Mouse (Mus musculus): ENCODE measurements at regions not wholly inside any gene's neighbourhood (a gene's known extent, or its start where the extent isn't known, plus 50 kb on each side); places are given as distances from the start of the nearest gene placed in this dataset.
"Not testable (repeated sequence)": the region's sequence is repeated elsewhere in the genome, so short reads cannot be mapped to it uniquely, and the experiment has no call there.

DNA sequence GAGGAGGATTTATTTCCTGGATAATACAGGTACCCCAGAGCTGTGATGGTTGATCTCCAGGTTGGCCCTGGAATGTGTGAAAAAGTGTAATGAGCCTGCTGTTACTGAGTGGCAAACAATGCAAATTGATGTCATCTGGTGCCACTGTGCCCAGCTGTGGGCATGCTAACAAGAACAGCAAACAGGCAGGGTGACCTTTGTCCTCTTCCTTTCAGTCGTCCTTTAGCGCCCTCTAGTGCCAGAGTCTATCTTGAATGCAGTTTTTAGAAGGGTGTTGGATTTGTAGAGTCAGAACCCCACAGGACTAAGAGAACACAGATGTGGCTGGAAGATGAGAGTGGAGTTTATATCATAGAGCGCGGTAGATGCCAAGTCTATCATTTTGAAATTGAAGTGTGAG lies 164.3 kb downstream of the Sdhaf3 start:
- peak in 1 of 2 experiments; percentile 27 for DNase-seq

DNA sequence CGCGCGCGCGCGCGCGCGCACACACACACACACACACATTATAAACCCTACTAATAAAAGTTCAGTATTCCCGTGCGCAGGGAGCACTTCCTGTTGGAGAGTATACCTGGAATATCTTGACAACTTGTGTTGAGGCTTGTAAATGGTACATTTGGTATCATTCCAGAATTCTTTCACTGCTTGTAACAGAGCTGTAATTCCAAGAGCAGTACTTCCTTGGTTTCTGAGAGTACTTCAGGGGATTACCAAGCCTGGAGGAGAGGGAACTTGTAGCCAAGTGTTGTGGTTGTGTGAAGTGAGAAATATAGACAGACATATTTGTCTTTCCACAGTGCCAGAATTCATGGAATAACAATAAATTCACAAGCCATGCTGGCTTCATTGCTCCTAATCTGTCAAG lies 177.2 kb downstream of the Sdhaf3 start:
- DNase-seq: no peak

DNA sequence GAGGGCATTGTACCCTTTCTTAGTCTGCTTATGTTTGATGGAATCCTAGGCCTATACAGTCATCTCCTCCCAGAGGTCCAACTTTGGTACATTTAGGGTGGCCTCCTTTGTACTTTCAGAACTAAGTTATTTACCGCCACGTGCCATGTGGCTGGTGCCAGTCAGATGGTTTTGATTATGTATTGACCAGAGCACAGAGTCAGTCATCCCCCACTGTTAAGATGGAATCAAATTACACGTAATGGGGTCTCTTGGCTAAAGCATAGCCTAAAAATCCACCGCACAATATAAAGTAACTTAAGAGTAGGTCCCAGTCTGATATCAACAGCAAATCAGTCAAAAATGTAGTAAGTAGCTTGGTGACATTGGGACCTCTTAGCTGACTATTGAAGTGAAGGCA lies 178.3 kb downstream of the Sdhaf3 start:
- no peak for DNase-seq

DNA sequence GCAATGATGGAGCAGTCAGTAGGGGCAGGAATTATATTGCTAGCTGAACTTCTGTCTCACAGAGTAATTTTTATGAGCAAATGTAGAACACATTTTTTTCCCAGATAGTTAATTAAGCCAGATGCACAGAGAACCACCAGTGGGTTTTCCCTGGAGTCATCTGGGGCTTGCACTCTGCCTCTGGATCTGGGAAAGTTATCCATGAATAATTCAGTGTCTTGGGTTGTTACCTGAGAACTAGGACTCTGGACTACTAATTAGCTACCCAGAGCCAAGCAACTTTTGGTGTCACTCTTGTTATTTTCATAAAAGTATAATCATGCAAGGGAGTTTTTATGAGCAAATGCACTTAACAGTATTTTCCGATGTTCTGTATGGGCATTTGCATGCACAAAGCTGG lies 179.1 kb downstream of the Sdhaf3 start:
- DNase-seq: no peak

DNA sequence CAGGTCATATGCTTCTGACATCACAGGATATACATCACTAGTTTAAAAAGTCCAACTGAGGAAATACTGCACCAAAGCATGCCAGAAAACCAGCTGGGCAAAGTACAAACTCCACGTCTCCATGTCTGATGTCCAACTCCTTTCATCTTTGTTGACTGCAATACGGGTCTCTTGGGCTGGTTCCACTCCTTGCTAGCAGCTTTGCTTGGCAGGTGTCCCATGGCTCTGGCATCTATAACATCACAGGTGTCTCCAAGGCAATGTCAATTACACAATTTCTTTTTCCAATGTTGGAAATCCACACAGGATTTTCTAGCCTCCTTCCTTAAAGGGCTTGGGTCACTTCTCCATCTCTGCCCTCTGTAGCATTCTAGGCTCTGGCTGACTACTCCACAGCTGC lies 225.9 kb downstream of the Sdhaf3 start:
- peak in 1 of 2 experiments; percentile 35 for DNase-seq

DNA sequence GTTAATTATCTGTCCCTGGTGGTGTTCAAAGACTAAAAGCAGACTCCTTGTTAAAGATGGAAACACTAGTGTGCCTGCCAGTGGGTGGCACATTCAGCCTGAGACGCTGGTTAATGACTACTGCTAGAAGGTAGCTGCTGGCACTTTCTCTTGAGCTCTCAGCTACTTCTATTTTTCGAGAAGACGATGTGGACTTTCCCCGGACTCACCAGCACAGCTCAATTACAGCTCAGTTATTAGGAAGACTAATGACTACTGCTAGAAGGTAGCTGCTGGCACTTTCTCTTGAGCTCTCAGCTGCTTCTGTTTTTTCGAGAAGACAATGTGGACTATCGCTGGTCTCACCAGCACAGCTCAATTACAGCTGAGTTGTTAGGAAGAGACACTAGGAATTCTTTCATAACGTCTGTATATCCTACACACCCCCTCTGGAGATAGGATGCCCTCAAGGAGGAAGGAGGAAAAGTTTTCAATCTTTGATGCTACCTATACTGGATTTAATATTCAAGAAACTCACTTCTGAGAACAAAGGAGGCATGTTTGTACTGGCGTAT lies 243.3 kb downstream of the Sdhaf3 start:
- no peak for DNase-seq

DNA sequence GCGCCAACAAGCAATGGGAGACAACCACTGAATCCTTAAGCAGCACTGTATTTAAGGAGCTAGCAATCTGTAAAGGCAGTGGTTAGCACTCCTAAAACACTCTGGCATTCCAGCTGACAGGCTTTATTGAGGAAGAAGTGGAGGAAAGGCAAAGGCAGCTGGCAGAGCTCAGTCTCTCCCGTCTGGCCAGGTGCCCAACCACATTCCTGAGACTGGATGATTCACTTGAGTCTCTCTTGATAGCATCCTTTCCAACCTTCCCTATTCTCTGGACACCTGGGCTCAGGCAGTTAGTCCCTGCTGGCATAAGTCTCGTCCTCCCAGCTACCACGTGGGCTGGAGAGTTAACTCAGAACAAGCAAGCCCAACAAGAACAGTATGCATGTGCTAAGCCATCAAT lies 260.1 kb downstream of the Sdhaf3 start:
- DNase-seq: no peak

DNA sequence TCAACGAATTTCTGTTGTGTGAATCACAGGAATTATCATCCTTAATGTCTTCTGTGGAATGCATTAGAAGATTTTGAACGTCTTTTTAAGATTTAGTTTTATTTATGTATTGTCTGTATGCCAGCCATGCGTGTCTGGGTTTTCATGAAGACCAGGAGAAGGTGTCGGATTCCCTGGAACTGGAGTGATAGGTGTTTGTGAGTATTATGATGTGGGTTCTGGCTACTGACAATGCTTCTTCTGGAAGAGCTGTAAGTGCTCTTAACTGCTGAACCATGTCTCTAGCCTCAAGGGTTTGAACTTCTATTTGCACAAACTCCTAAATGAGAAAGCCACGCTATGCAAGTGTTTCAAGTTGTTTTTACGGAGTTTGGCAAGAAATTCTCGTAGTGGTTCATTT lies 296.5 kb downstream of the Sdhaf3 start:
- DNase-seq: no peak

DNA sequence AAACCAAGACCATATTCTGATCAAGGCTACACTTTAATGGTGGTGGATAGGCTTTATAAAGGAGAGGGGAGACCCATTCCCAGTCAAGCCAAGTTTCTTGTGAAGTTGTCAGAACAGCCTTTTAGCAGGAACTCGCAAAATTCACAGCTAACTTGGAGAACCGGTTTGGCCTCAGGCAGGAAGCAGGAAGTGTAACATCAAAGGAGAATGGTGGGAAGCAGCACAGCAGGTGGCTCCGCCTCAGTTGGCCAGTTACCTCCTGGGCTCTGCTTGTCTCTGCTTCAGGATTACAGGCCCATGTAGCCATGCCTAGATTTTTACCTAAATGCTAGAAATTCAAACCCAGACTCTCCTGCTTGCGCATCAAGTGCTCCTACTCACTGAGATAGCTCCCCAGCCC lies 277.2 kb upstream of the Tac1 start:
- DNase-seq: no peak

DNA sequence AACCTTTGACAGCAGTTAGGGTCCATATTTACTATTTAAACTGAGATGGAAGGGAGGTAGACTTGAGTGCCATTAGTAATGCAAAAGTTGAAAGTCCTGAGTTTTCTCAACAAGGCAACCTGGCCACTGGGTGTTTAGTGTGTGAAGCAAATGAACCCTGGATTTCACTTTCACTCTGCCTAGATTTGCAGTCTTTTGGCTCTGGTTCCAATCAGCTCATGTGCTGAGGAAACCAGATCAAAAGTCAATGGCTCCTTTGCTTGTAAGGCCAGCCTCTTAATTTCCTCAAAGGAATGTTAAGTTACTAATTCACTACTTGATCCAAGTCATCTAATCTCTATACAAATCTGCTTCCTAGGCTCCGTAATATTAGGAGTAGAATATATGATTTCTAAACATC lies 247.7 kb upstream of the Tac1 start:
- DNase-seq: no peak

DNA sequence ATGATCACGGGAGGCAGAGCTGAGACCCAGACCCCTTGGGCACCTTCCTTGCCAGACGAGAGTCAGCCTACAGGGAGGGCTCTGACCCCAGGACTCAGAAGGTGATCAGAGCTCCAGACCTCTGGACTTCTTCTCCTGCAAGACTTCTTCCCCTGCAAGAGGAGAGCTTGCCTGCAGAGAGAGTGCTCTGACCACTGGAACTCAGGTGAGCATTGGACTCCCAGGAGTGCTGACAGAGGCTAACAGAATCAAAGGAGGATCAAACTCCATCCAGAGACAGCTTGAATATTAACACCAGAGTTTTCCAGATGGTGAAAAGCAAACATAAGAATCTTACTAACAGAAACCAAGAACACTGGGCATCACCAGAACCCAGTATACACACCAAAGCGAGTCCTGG lies 241.2 kb upstream of the Tac1 start:
- no peak for DNase-seq

DNA sequence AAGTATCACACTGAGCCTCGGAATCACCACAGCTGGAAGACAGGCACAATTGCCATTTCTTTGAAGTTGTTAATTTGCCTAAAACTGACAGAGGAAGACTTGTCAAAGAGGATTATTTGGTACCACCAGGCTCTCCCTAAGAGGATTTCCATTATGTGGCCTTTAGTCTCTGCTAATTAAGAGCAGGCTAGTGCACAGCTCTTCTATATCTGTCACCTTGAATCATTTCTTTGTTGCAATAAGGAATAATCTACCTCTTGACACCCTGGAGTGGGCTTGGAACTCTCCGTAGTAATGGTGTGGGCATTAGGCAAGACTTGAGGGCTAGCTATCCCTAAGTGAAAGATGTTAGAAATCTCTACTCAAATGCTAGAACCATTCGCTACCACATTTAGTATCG lies 227.7 kb upstream of the Tac1 start:
- DNase-seq: no peak

DNA sequence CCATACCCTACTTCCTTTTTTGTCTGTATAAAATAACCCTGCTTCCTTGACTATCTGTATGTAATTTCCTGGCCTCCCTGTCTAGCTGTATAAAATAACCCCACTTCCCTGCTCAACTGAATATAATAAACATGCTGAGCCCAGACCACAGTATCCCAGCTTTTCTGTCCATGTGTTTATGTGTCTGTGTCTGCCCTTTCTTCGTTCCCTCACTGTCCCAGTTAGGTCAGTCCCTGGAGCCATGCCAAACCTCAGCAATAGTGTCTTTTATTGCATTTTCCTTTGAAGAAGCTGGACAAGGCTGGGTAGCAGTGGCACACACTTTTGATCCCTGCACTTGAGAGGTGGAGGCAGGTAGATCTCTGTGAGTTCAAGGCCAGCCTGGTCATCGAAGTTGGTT lies 198.0 kb upstream of the Tac1 start:
- DNase-seq: peak; percentile 2 to 8

DNA sequence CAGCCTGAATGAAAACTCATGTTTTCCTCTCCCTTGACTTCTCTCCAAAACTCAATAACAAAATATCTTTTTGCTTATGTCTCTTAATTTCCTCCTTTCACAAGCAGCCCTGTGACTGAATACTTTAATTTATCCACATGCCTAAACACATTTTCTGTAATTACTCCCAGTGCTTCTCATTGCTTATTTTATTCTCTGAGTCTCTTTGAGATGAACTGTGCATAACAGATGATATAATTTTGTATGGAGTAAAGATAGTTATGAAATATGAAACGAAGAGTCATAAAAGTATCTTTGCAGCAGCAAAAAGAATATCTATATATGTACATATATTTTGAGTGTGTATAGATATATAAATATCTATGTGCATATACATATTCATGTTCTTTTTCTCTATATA lies 187.5 kb upstream of the Tac1 start:
- DNase-seq: no peak

DNA sequence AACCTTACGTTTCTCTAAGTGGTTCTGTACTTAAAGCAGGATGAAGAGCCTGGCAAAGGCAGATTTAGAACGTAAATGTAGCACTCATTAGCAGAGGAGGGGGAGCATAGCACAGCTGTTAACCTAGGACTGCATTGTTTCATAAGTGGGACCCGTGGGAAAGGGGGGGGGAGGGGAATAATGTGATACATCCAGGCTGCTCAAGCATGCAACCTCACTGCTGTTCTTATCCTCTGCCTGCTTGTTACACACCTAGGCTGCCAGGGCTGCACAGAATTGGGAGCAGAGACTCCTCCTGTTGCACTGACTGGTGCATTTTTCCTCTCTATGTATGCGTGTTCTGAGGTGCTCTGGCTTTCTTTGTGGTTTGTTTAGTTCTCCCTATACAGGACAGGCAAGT lies 180.1 kb upstream of the Tac1 start:
- DNase-seq: no peak

DNA sequence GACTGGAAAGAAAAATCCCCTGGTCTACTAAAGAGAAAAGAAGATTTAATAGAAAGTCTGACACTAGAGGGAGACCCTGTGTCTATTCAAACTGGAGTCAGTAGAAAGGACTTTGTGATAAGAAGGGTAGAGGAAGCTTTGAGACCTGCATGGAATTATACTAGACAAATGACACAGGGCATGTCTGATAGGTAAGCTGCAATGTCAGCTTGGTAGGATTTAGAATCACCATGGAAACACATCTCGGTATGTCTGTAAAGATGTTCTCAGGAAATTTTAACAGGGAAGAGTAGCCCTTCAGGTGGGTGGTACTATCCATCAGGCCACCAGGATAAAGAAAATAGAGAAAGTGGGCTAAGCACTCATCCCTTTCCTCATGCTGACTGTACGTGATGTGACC lies 178.8 kb upstream of the Tac1 start:
- no peak for DNase-seq

DNA sequence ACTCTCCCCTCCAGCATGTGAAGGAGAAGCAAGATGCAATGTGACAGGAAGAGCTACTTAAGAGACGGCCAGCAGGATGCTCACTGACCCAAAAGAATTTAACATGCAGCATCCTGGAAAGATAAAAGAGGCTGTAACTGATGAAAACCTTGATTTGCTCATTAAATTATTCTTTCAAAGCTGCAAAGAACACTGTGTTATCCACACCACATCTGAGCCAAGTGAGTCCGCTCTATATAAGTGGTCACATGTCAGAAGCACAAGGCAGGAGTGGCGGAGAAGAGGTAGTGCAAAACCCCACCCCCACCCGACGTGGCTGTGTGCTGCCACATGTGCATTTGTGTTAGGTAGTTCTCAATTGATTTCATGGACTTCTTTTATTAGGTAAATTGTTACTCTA lies 176.0 kb upstream of the Tac1 start:
- no peak for DNase-seq

DNA sequence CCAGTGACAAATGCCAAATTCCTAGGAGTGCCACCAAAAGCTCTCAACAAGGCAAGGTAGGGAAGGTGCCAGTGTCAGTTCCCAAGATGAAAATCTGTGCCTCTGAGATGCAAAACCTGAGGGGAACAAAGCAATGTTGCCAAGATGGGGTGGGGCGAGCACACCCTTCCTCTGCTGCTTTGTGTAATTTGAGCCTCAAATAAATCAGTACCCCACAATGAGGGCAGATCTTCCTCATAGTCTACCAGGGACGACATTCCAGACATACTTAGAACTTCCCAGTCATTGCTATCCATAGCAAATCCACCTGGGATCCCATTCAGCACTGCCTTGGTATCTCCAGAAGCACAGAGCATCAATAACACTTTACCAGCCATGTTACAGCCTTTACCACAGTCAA lies 129.9 kb upstream of the Tac1 start:
- DNase-seq: no peak

DNA sequence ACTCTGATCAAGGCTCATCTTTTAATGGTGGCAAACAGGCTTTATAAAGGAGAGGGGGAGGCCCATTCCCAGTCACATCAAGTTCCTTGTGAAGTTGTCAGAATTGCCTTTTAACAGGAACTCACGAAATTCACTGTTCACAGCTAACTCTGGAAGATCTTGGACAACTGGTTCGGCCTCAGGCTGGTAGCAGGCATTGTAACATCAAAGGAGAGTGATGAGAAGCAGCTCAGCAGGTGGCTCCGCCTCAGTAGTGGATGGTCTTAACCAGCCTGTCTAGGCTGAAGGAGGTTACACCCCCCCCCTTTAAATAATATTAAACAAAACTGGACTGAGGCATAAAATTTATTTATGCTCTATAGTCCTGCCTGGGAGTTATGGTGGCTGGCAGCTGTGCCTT lies 113.0 kb upstream of the Tac1 start:
- DNase-seq: no peak

DNA sequence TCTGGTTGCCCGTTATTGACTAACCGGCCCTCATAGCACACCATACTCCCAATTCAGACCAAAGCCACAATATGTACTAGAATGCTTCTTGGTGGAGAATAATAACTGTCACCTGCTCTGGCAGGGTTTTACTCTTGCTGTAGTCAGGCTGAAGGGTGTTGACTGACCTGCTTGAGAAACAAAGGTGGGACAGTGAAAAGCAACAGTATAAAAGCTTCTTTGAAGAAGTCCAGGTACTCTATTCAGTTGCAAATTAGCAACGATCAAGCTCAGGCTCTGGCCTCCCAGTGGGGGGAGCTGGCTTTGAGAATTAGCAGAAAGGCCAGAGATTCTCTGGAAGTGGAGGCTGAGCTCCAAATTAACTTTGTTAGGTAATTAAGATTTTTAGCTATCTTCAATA lies 112.4 kb upstream of the Tac1 start:
- not testable (repeated sequence) for DNase-seq

DNA sequence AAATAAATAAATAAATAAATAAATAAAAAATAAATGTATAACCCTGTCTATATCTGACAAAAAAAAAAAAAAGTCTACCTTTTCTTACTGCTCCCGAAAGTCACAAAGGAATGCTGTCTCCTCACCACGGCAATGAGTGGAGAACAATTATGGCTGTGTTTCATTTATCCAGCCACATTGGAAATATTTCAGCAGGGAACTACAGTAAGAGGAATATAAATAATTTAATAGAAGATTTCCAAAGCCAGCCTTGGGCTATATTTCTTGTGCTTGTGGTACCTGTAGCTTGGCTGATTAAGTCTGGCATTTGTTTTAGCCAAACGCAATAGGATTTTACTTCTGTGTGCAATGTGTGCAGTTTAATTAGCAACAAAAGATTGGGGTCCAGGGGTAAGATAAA lies 98.8 kb upstream of the Tac1 start:
- no peak for DNase-seq

DNA sequence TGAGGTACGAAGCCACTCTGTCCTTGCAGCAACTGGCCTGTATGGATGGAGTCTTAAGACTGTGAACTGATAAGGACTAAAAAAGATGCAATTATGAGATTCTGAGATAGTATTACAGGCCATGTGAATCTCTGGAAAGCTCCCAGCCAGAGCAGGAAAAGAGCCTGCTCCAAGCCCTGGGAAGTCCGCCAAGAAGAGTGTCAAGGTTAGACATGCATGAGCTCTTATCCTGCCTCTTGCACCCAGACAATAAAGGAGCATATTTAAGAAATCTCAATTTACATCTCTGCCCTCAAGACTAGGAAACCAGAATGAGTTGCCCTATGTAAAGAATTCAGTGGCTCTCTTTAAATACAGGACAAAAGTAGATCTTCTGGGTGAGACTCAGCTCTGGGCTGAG lies 90.8 kb upstream of the Tac1 start:
- DNase-seq: peak; percentile 67 to 87

DNA sequence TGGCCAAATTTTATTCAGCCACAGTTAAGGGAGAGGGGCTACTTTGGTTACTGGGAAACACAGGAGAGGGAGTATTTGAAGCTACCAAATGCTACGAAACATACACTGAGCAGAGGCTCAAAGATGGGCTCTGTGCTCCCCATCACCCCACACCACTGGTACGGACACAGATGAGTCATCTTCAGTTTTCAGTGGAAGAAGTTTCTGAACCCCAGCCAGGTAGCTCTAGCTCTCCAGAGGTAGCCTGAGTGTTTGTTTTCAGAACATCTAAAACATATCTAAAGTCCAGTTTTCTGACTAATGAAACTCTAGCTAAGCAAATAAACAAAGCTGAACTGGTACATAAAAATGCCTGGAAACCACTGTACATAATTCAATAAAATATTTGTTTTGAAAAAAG lies 90.3 kb upstream of the Tac1 start:
- peak; percentile 9 to 10 for DNase-seq

DNA sequence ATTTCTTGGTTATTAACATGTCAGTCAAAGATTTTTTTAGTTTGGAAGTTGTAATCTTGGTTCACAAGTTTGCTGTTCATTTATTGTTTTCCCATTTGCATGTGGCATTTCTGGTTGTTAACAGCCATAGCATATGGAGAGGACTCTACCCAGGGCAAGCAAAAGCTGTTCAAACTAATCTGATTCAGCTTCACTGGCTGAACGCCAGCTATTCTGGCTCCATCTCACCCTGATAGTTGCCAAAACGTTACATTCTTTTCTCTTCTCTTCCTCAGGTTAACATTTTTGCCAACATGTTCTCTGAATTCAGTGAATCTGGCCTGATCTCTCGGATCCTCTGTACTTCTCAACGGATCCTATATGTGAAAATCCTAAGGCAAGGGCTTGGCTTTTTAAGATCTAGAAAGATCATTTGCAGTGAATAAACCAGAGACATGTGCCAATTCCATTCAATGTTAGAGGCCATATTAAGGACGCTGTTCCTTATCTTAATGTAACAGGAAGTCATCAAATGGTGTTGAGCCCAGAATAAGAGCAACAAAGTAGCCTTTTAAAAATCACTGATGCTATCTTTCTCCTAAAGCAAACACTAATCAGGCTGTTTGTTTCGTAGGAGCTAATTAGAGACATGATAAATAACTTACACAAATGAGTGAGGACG lies 82.2 kb upstream of the Tac1 start:
- peak; percentile 84 to 90 for DNase-seq

DNA sequence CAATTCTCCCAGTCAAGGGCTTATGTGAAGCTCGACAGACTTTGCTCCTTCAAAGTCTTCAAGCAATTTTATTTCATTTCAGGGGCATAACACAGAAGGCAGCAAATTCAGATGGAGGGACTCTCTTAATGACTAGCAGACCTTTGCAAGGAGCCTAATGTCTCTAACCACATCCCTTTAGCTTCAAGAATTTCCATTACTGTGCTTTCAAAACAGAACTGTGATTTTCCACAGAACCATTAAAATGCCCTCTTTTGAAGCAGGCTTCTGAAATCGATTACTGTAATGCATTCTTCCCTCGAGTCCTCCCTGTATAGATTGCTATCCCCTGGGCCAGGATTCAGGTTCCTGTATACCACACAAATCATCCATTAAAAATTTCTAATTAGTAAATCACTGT lies 80.9 kb upstream of the Tac1 start:
- DNase-seq: no peak

Measured in cerebellum, postnatal 25 days (tissue).